Mouse (Mus musculus) spleen, adult 2 months (tissue): ENCODE results near the gene AC134908.4.

Source experiments
- CTCF ChIP-seq: fragments of 200-500 bp; IDR thresholded peaks from 2 replicates; pipeline ENCODE4 v1.5.1; 2011; ENCODE audit warnings: mild to moderate bottlenecking, inconsistent platforms; ENCODE audit not compliant: insufficient read depth, insufficient read length, insufficient replicate concordance; ENCODE audit errors: extremely low read depth
- POLR2A ChIP-seq: fragments of 200-500 bp; IDR thresholded peaks from 2 replicates; pipeline ENCODE4 v1.6.1; 2011; ENCODE audit warnings: low read depth, low read length, inconsistent platforms

- TF ChIP-seq POLR2A (no peak), CTCF (no peak)
Observed at GRCm38 (mm10) chr17:25840519-25840918, 45.1 kb upstream of the AC134908.4 start.
